Mouse (Mus musculus): ENCODE results near the gene Nop16. TPM values are rescaled to one million over a fixed set of nuclear protein-coding genes. Genes with fewer than 3 reads are reported as not detected.

The Nop16 gene
- polyA plus RNA-seq, 1 experiment, result 7.0 TPM

DNA sequence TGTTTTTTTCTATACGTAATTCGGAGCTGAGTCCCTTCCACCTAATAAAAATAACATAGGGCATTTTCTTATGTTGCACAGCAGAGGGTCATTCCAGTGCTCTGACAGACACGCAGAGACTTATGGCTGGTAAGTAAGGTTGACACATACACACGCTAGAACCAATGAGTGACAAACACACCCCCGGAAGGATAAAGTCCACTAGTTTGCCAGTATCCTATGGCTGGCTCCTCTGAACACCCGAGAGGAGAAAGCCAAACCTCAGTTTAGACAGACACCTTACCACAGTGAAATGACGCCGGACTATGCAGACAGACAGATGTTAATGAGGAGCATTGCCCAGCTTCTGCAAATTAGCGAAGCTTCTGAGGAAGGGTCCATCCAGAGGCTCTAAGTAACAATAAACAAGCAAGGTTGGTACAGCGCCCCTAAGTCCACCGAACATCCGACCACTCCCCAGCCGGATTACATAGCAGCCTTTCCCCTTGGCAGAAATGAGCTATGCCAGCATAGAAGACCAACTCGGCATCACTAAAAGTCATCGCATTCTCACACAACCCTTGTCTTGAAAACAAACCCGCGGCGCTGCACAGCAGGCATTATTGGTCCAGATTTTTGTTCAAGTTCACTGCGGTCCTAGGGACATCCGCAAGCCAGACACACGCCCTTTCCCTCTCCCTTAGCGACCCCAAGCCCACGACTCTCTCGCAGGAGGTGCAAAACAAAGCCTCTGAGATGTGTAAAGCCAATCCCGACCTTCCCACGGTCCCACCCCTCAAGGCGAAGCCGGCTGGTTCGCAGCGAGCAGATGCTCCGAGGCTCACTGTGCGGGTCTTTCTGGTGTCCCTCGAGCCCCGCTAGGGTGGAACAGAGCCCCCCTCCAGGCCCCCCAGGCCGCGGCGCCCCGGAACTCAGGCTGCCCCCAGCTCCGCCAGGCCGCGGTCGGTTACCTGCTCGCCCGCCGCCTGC lies 25.4 kb downstream of the Nop16 start:
- no peak for TF ChIP-seq POLR2A (IDR thresholded peaks at IDR 0.05; ENCODE audit: low read depth, low read length)
- TF ChIP-seq CTCF (IDR thresholded peaks at IDR 0.05; ENCODE audit: extremely low read depth, insufficient read depth, insufficient read length, insufficient replicate concordance), result no peak
- Histone ChIP-seq H3K36me3 (ENCODE audit: control insufficient read depth, insufficient read depth, low read length) (peaks cover 12% of the 10 kb centered on the region; the same call in 1 of the 2 replicates), H3K27ac (ENCODE audit: insufficient read depth, low read length) (peak overlapping the region; percentile 63), H3K27me3 (ENCODE audit: control insufficient read depth, insufficient read depth, low read length) (no peaks in the 10 kb centered on the region), H3K4me3 (ENCODE audit: extremely low read depth, insufficient read depth, insufficient read length) (peak overlapping the region; percentile 80), H3K4me1 (ENCODE audit: control insufficient read depth, insufficient read depth, insufficient read length) (no peaks in the 10 kb centered on the region; the same call in 1 of the 2 replicates)
- 12% methylated on average over 45 of the region's 45 CpGs for WGBS
- DNase-seq (ENCODE audit: low read depth in 1 of 2, low spot score in 2 of 2), result no peak

- H3K27ac ChIP-seq (ENCODE audit: insufficient read depth, low read length), result no peak overlapping the region
- peaks cover 24% of the 10 kb centered on the region for H3K36me3 ChIP-seq (ENCODE audit: control insufficient read depth, insufficient read depth, low read length)
- 48% methylated on average over 7 of the region's 7 CpGs for WGBS
- no peak overlapping the region for H3K4me3 ChIP-seq (ENCODE audit: extremely low read depth, insufficient read depth, insufficient read length)
- no peak for DNase-seq (ENCODE audit: low read depth in 1 of 2, low spot score in 2 of 2)
- no peaks in the 10 kb centered on the region; the same call in 1 of the 2 replicates for H3K4me1 ChIP-seq (ENCODE audit: control insufficient read depth, insufficient read depth, insufficient read length)
- TF ChIP-seq POLR2A (IDR thresholded peaks at IDR 0.05; ENCODE audit: low read depth, low read length), result no peak
- no peak for TF ChIP-seq CTCF (IDR thresholded peaks at IDR 0.05; ENCODE audit: extremely low read depth, insufficient read depth, insufficient read length, insufficient replicate concordance)
- no peaks in the 10 kb centered on the region for H3K27me3 ChIP-seq (ENCODE audit: control insufficient read depth, insufficient read depth, low read length)
These were observed 27.3 kb downstream of the Nop16 start for GRCm38 (mm10) chr13:54562562-54562961.

DNA sequence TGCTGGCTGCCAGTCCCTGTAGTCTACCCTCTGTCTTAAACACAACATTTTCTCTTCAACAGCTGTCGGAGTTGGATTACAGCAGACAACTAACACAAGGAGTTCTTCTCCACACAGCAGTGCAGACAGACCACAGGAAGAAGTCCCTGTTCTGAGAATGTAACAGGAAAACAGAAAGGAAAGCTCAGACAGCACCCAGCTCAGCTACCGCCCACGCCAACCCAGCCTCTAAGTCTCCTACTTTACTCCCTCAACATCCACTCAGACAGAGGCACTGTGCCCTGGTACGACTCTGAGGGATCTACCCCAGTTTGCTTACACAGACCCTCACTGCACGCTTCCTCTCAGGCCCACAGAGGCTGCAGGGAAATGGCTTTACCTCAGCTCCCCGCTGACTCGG lies 29.3 kb downstream of the Nop16 start:
- Histone ChIP-seq H3K36me3 (ENCODE audit: control insufficient read depth, insufficient read depth, low read length) (peaks cover 37% of the 10 kb centered on the region), H3K4me1 (ENCODE audit: control insufficient read depth, insufficient read depth, insufficient read length) (no peaks in the 10 kb centered on the region; the same call in 1 of the 2 replicates), H3K27me3 (ENCODE audit: control insufficient read depth, insufficient read depth, low read length) (no peaks in the 10 kb centered on the region), H3K4me3 (ENCODE audit: extremely low read depth, insufficient read depth, insufficient read length) (no peak overlapping the region), H3K27ac (ENCODE audit: insufficient read depth, low read length) (no peak overlapping the region)
- WGBS, result 95% methylated on average over 7 of the region's 7 CpGs
- no peak for DNase-seq (ENCODE audit: low read depth in 1 of 2, low spot score in 2 of 2)
- no peak for TF ChIP-seq POLR2A (IDR thresholded peaks at IDR 0.05; ENCODE audit: low read depth, low read length)
- no peak for TF ChIP-seq CTCF (IDR thresholded peaks at IDR 0.05; ENCODE audit: extremely low read depth, insufficient read depth, insufficient read length, insufficient replicate concordance)

- Histone ChIP-seq H3K4me3 (ENCODE audit: extremely low read depth, insufficient read depth, insufficient read length) (no peak overlapping the region), H3K36me3 (ENCODE audit: control insufficient read depth, insufficient read depth, low read length) (peaks cover 41% of the 10 kb centered on the region), H3K4me1 (ENCODE audit: control insufficient read depth, insufficient read depth, insufficient read length) (no peaks in the 10 kb centered on the region; the same call in 1 of the 2 replicates), H3K27ac (ENCODE audit: insufficient read depth, low read length) (no peak overlapping the region), H3K27me3 (ENCODE audit: control insufficient read depth, insufficient read depth, low read length) (no peaks in the 10 kb centered on the region)
- DNase-seq (ENCODE audit: low read depth in 1 of 2, low spot score in 2 of 2), result no peak
- 95% methylated on average over 2 of the region's 2 CpGs for WGBS
- TF ChIP-seq CTCF (IDR thresholded peaks at IDR 0.05; ENCODE audit: extremely low read depth, insufficient read depth, insufficient read length, insufficient replicate concordance) (no peak), POLR2A (IDR thresholded peaks at IDR 0.05; ENCODE audit: low read depth, low read length) (no peak)
These were observed 30.2 kb downstream of the Nop16 start for GRCm38 (mm10) chr13:54559656-54560055.

- TF ChIP-seq CTCF (IDR thresholded peaks at IDR 0.05; ENCODE audit: extremely low read depth, insufficient read depth, insufficient read length, insufficient replicate concordance) (no peak), POLR2A (IDR thresholded peaks at IDR 0.05; ENCODE audit: low read depth, low read length) (no peak)
- DNase-seq (ENCODE audit: low read depth in 1 of 2, low spot score in 2 of 2), result no peak
- H3K27ac ChIP-seq (ENCODE audit: insufficient read depth, low read length), result no peak overlapping the region
- H3K36me3 ChIP-seq (ENCODE audit: control insufficient read depth, insufficient read depth, low read length), result peaks cover 55% of the 10 kb centered on the region
- 93% methylated on average over 1 of the region's 1 CpGs for WGBS
- no peak overlapping the region for H3K4me3 ChIP-seq (ENCODE audit: extremely low read depth, insufficient read depth, insufficient read length)
- H3K27me3 ChIP-seq (ENCODE audit: control insufficient read depth, insufficient read depth, low read length), result no peaks in the 10 kb centered on the region
- no peaks in the 10 kb centered on the region for H3K4me1 ChIP-seq (ENCODE audit: control insufficient read depth, insufficient read depth, insufficient read length)
These were observed 32.2 kb downstream of the Nop16 start for GRCm38 (mm10) chr13:54557652-54558051.

DNA sequence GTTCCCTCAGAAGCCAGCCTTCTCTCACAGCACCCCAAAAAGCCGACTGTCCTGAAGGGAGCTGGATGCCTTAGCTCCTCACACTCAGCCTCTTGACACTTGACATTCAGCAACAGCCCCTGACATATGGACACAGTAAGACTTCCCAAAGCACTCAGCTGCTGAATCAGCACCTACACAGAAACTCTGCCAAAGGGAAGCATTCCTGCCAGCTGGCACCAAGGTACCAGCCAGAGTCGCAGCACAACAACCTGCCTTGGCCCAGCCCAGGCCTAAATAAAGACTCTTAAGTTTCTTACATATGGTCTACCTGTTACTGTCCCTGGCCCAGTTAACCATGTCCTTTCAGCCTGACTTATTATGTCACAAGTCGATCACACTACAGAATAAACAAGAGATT lies 33.1 kb downstream of the Nop16 start:
- no peak for DNase-seq (ENCODE audit: low read depth in 1 of 2, low spot score in 2 of 2)
- 92% methylated on average over 3 of the region's 3 CpGs for WGBS
- peaks cover 59% of the 10 kb centered on the region for H3K36me3 ChIP-seq (ENCODE audit: control insufficient read depth, insufficient read depth, low read length)
- no peak for TF ChIP-seq POLR2A (IDR thresholded peaks at IDR 0.05; ENCODE audit: low read depth, low read length)
- no peak for TF ChIP-seq CTCF (IDR thresholded peaks at IDR 0.05; ENCODE audit: extremely low read depth, insufficient read depth, insufficient read length, insufficient replicate concordance)
- H3K27me3 ChIP-seq (ENCODE audit: control insufficient read depth, insufficient read depth, low read length), result no peaks in the 10 kb centered on the region
- H3K4me3 ChIP-seq (ENCODE audit: extremely low read depth, insufficient read depth, insufficient read length), result no peak overlapping the region
- no peak overlapping the region for H3K27ac ChIP-seq (ENCODE audit: insufficient read depth, low read length)
- no peaks in the 10 kb centered on the region for H3K4me1 ChIP-seq (ENCODE audit: control insufficient read depth, insufficient read depth, insufficient read length)

DNA sequence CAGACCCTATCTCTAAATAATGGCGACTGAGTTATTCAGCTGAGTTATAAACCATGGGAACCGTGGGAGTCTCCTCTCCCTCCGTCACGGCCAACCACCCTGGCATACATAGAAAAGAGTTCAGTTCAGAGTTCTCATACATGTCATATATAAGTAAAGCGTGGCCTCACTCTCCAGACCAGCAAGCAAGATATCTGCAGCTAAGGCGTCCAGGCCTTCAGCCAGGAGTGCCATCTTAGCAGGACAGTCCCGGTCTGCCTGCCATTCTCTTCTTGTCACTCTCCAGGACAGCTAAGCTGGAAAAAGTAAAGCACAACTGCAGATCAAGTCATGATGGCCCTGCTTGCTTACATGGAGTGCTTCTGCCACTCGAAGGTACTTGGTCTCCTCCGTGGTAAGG lies 33.7 kb downstream of the Nop16 start:
- Histone ChIP-seq H3K4me3 (ENCODE audit: extremely low read depth, insufficient read depth, insufficient read length) (no peak overlapping the region), H3K36me3 (ENCODE audit: control insufficient read depth, insufficient read depth, low read length) (peaks cover 57% of the 10 kb centered on the region), H3K27ac (ENCODE audit: insufficient read depth, low read length) (no peak overlapping the region), H3K4me1 (ENCODE audit: control insufficient read depth, insufficient read depth, insufficient read length) (no peaks in the 10 kb centered on the region), H3K27me3 (ENCODE audit: control insufficient read depth, insufficient read depth, low read length) (no peaks in the 10 kb centered on the region)
- DNase-seq (ENCODE audit: low read depth in 1 of 2, low spot score in 2 of 2), result no peak
- TF ChIP-seq CTCF (IDR thresholded peaks at IDR 0.05; ENCODE audit: extremely low read depth, insufficient read depth, insufficient read length, insufficient replicate concordance) (no peak), POLR2A (IDR thresholded peaks at IDR 0.05; ENCODE audit: low read depth, low read length) (no peak)
- WGBS, result 96% methylated on average over 9 of the region's 9 CpGs
